Mouse (Mus musculus) telencephalon, adult 2 months (tissue): ENCODE measurements around the gene Kcnq5.
"Not testable (repeated sequence)": the region's sequence is repeated elsewhere in the genome, so short reads cannot be mapped to it uniquely, and the experiment has no call there.

Source experiments
- DNase-seq: peaks from one replicate; pipeline ENCODE4 v3.0.0-alpha.2; 2011; ENCODE audit warnings: low read depth, low spot score

Kcnq5 gene

GRCm38 (mm10) chr1:21838534-21838933 is 123.2 kb downstream of the Kcnq5 start:
- no peak for DNase-seq

GRCm38 (mm10) chr1:21837387-21837786 is 124.4 kb downstream of the Kcnq5 start:
- no peak for DNase-seq

GRCm38 (mm10) chr1:21836337-21836736 is 125.4 kb downstream of the Kcnq5 start:
- DNase-seq, result no peak

- DNase-seq, result no peak
Measured at GRCm38 (mm10) chr1:21829909-21830455, 131.8 kb downstream of the Kcnq5 start.

GRCm38 (mm10) chr1:21820066-21820630 is 141.6 kb downstream of the Kcnq5 start:
- DNase-seq, result no peak

GRCm38 (mm10) chr1:21805064-21805463 is 156.7 kb downstream of the Kcnq5 start:
- no peak for DNase-seq

GRCm38 (mm10) chr1:21804477-21804866 is 157.3 kb downstream of the Kcnq5 start:
- no peak for DNase-seq

GRCm38 (mm10) chr1:21803751-21804476 is 157.8 kb downstream of the Kcnq5 start:
- DNase-seq, result no peak

GRCm38 (mm10) chr1:21780746-21781145 is 181.0 kb downstream of the Kcnq5 start:
- DNase-seq, result no peak

GRCm38 (mm10) chr1:21777560-21777959 is 184.2 kb downstream of the Kcnq5 start:
- no peak for DNase-seq

- no peak for DNase-seq
Measured at GRCm38 (mm10) chr1:21773931-21774330, 187.8 kb downstream of the Kcnq5 start.

- no peak for DNase-seq
Measured at GRCm38 (mm10) chr1:21770494-21770893, 191.2 kb downstream of the Kcnq5 start.

GRCm38 (mm10) chr1:21749297-21749696 is 212.4 kb downstream of the Kcnq5 start:
- DNase-seq, result no peak

- DNase-seq, result no peak
Measured at GRCm38 (mm10) chr1:21729131-21729530, 232.6 kb downstream of the Kcnq5 start.

- not testable (repeated sequence) for DNase-seq
Measured at GRCm38 (mm10) chr1:21723231-21723630, 238.5 kb downstream of the Kcnq5 start.

- DNase-seq, result no peak
Measured at GRCm38 (mm10) chr1:21721246-21721645, 240.5 kb downstream of the Kcnq5 start.

GRCm38 (mm10) chr1:21714816-21715215 is 246.9 kb downstream of the Kcnq5 start:
- no peak for DNase-seq

- DNase-seq, result no peak
Measured at GRCm38 (mm10) chr1:21712711-21713110, 249.0 kb downstream of the Kcnq5 start.

GRCm38 (mm10) chr1:21690458-21690857 is 271.3 kb downstream of the Kcnq5 start:
- DNase-seq, result no peak

- DNase-seq, result no peak
Measured at GRCm38 (mm10) chr1:21688918-21689317, 272.8 kb downstream of the Kcnq5 start.

- DNase-seq, result peak; percentile 56
Measured at GRCm38 (mm10) chr1:21684444-21684843, 277.3 kb downstream of the Kcnq5 start.

GRCm38 (mm10) chr1:21676805-21677204 is 284.9 kb downstream of the Kcnq5 start:
- DNase-seq, result peak; percentile 87

GRCm38 (mm10) chr1:21660840-21661239 is 300.9 kb downstream of the Kcnq5 start:
- DNase-seq, result no peak
